Mouse (Mus musculus) midbrain, postnatal 0 days (tissue): Measurements from ENCODE around the gene Sptan1. TPM values are rescaled to one million over a fixed set of nuclear protein-coding genes. Genes with fewer than 3 reads are reported as not detected.

Source experiments
- ATAC-seq: fragments of 200-750 bp; cut with Nextera tagmentation; 2 replicates; pipeline ENCODE4 v1.8.0; 2017; ENCODE audit warnings: moderate number of reproducible peaks, mild to moderate bottlenecking, moderate TSS enrichment, moderate library complexity; ENCODE audit not compliant: low FRiP score
- DNase-seq: peaks from one replicate; pipeline ENCODE4 v3.0.0-alpha.2; 2015; ENCODE audit warnings: low spot score
- H3K27ac ChIP-seq: fragments of 300-500 bp; sonication (generic); 2 replicates; pipeline ENCODE4 v1.5.1; 2014; ENCODE audit warnings: low read depth, mild to moderate bottlenecking, low read length, mixed read lengths
- H3K27me3 ChIP-seq: fragments of 300-500 bp; sonication (generic); 2 replicates; pipeline ENCODE4 v1.6.1; 2014; ENCODE audit warnings: low read length, control low read depth, mixed read lengths; ENCODE audit not compliant: insufficient read depth
- H3K36me3 ChIP-seq: fragments of 300-500 bp; sonication (generic); 2 replicates; pipeline ENCODE4 v1.6.1; 2014; ENCODE audit warnings: low read length, control low read depth, mixed read lengths; ENCODE audit not compliant: insufficient read depth
- H3K4me1 ChIP-seq: fragments of 300-500 bp; sonication (generic); 2 replicates; pipeline ENCODE4 v1.6.1; 2014; ENCODE audit warnings: mild to moderate bottlenecking, control low read depth, antibody characterized with exemption, low read length, mixed read lengths; ENCODE audit not compliant: insufficient read depth
- H3K4me2 ChIP-seq: fragments of 300-500 bp; sonication (generic); 2 replicates; pipeline ENCODE4 v1.6.1; 2014; ENCODE audit warnings: low read depth, mild to moderate bottlenecking, low read length, mixed read lengths; ENCODE audit not compliant: poor library complexity, severe bottlenecking
- H3K4me3 ChIP-seq: fragments of 300-500 bp; sonication (generic); 2 replicates; pipeline ENCODE4 v1.5.1; 2014; ENCODE audit warnings: low read depth, mild to moderate bottlenecking, low read length, moderate library complexity
- H3K9ac ChIP-seq: fragments of 300-500 bp; sonication (generic); replicated peaks from 2 replicates; pipeline ENCODE4 v1.6.1; 2014; ENCODE audit warnings: mild to moderate bottlenecking, low read length, moderate library complexity, mixed read lengths; ENCODE audit not compliant: poor library complexity, severe bottlenecking
- H3K9me3 ChIP-seq: fragments of 300-500 bp; sonication (generic); 2 replicates; pipeline ENCODE4 v1.6.1; 2016; ENCODE audit warnings: low read length, control low read depth
- CTCF ChIP-seq: IDR thresholded peaks from 2 replicates; pipeline ENCODE4 v1.5.1; 2016; ENCODE audit warnings: antibody characterized with exemption, mild to moderate bottlenecking
- WGBS: fragments of 180-500 bp; shearing (Covaris S2); extraction: QIAGEN DNeasy Blood & Tissue Kit; methylation state at CpG from one replicate; pipeline ENCODE4 v1.1.7; 2014; 5-methylcytosine and 5-hydroxymethylcytosine counted together
- polyA plus RNA-seq: library from polyadenylated mRNA; unstranded; fragments of >200 nt; fragmentation: Nextera tagmentation; extraction: Ambion mirVana; gene quantifications from 2 replicates; pipeline ENCODE4 v1.2.1, GENCODE M21; 2015
- total RNA-seq: library from RNA; depleted of rRNA; stranded (reverse); fragments of >200 nt; gene quantifications from 2 replicates; pipeline ENCODE4 v1.2.3, GENCODE M21; 2014

Gene Sptan1
- total and polyA plus RNA-seq, 2 experiments from 2014 or later, result 193 to 796 TPM

- H3K4me1 ChIP-seq, result no peaks in the 10 kb centered on the region
- 81% methylated on average over 8 of the region's 8 CpGs for WGBS
- no peaks in the 10 kb centered on the region for H3K9me3 ChIP-seq
- peaks cover 91% of the 10 kb centered on the region for H3K36me3 ChIP-seq
- ATAC-seq, result no peak
- no peak for TF ChIP-seq CTCF
- H3K4me3 ChIP-seq, result no peak overlapping the region
- H3K27me3 ChIP-seq, result no peaks in the 10 kb centered on the region
- peak; percentile 77 for DNase-seq
- H3K27ac ChIP-seq, result no peak overlapping the region
- no peak overlapping the region for H3K9ac ChIP-seq
- H3K4me2 ChIP-seq, result no peak overlapping the region
Observed at GRCm38 (mm10) chr2:30010840-30011281, 45.5 kb downstream of the Sptan1 start.

- Histone ChIP-seq H3K9ac (no peak overlapping the region), H3K4me1 (no peaks in the 10 kb centered on the region), H3K27me3 (no peaks in the 10 kb centered on the region), H3K4me2 (no peak overlapping the region), H3K9me3 (no peaks in the 10 kb centered on the region), H3K36me3 (peaks cover 83% of the 10 kb centered on the region), H3K27ac (no peak overlapping the region), H3K4me3 (no peak overlapping the region)
- no peak for ATAC-seq
- DNase-seq, result no peak
- no peak for TF ChIP-seq CTCF
- WGBS, result 87% methylated on average over 11 of the region's 11 CpGs
Observed at GRCm38 (mm10) chr2:30014326-30014966, 49.1 kb downstream of the Sptan1 start.

- Histone ChIP-seq H3K36me3 (peaks cover 95% of the 10 kb centered on the region), H3K4me1 (no peaks in the 10 kb centered on the region), H3K27me3 (no peaks in the 10 kb centered on the region), H3K9me3 (no peaks in the 10 kb centered on the region), H3K9ac (no peak overlapping the region), H3K27ac (no peak overlapping the region), H3K4me3 (no peak overlapping the region), H3K4me2 (no peak overlapping the region)
- TF ChIP-seq CTCF, result no peak
- DNase-seq, result no peak
- ATAC-seq, result no peak
- WGBS, result 85% methylated on average over 4 of the region's 4 CpGs
Observed at GRCm38 (mm10) chr2:30025454-30025853, 60.1 kb downstream of the Sptan1 start.

GRCm38 (mm10) chr2:30026997-30027396, 61.6 kb downstream of the Sptan1 start:
- ATAC-seq, result no peak
- 84% methylated on average over 5 of the region's 5 CpGs for WGBS
- no peak overlapping the region for H3K27ac ChIP-seq

GRCm38 (mm10) chr2:30032244-30032846, 67.0 kb downstream of the Sptan1 start:
- no peak overlapping the region for H3K27ac ChIP-seq
- no peaks in the 10 kb centered on the region for H3K27me3 ChIP-seq
- ATAC-seq (0 out of 2 replicates have a peak, but pooled peaks have one; percentile 21), DNase-seq (no peak)
- peak; percentile 51 for TF ChIP-seq CTCF
- no peaks in the 10 kb centered on the region for H3K4me1 ChIP-seq
- no peak overlapping the region for H3K4me3 ChIP-seq
- 55% methylated on average over 11 of the region's 11 CpGs for WGBS
- peaks cover 69% of the 10 kb centered on the region for H3K36me3 ChIP-seq
- H3K9ac ChIP-seq, result no peak overlapping the region
- H3K4me2 ChIP-seq, result no peak overlapping the region
- H3K9me3 ChIP-seq, result no peaks in the 10 kb centered on the region

More at GRCm38 (mm10) chr2:30026997-30027396, 61.6 kb downstream of the Sptan1 start:
- Histone ChIP-seq H3K4me1 (no peaks in the 10 kb centered on the region), H3K4me2 (no peak overlapping the region), H3K4me3 (no peak overlapping the region), H3K9ac (no peak overlapping the region), H3K27me3 (no peaks in the 10 kb centered on the region), H3K9me3 (no peaks in the 10 kb centered on the region), H3K36me3 (peaks cover 97% of the 10 kb centered on the region)
- DNase-seq, result peak; percentile 9
- TF ChIP-seq CTCF, result no peak

- Histone ChIP-seq H3K4me3 (no peak overlapping the region), H3K27ac (0 out of 2 replicates have a peak overlapping the region, but pooled peaks have one; percentile 6), H3K4me1 (no peaks in the 10 kb centered on the region), H3K4me2 (no peak overlapping the region), H3K9me3 (no peaks in the 10 kb centered on the region), H3K27me3 (no peaks in the 10 kb centered on the region), H3K36me3 (peaks cover 69% of the 10 kb centered on the region), H3K9ac (no peak overlapping the region)
- ATAC-seq, result no peak
- TF ChIP-seq CTCF, result no peak
- no peak for DNase-seq
- WGBS, result 79% methylated on average over 6 of the region's 6 CpGs
Observed at GRCm38 (mm10) chr2:30032957-30033356, 67.6 kb downstream of the Sptan1 start.
